Comparison of ENCODE assay signal across 9 mouse cellular contexts in genomic region chr3:142274993-142275392, GRCm38 (mm10).
DNase-seq lines count a peak whose midpoint lies in the region; ATAC-seq and TF ChIP-seq lines count a peak whose summit lies in the region.
"Had no signal": no experiment of that assay in that cellular context is flagged by ENCODE, and none has a peak within 500 bp of the region (broad histone marks: within the 10 kb centered on the region; RNA-seq: fewer than 3 reads in every experiment).

No protein-coding gene starts in this region.

- peak; percentile 72 for ATAC-seq in forebrain, embryonic 13.5 days
- no peak for ATAC-seq in forebrain, embryonic 12.5 days (ENCODE audit: low FRiP score)
- no peak for ATAC-seq in lung, embryonic 14.5 days (ENCODE audit: insufficient read depth)
- peak; percentile 66 for ATAC-seq in common myeloid progenitor, adult 5-6 weeks (replicated peaks; ENCODE audit: low read depth, poor library complexity, severe bottlenecking)
- ATAC-seq in kidney, embryonic 14.5 days (ENCODE audit: low FRiP score, low TSS enrichment), result no peak

- no peak overlapping the region for H3K9ac ChIP-seq in forebrain, embryonic 13.5 days
- H3K9ac ChIP-seq in forebrain, embryonic 12.5 days, result no peak overlapping the region
- H3K9ac ChIP-seq in lung, embryonic 14.5 days, result no peak overlapping the region
- H3K9ac ChIP-seq in kidney, embryonic 14.5 days (ENCODE audit: low read depth, low read length), result no peak overlapping the region

- no peaks in the 10 kb centered on the region for H3K4me1 ChIP-seq in forebrain, embryonic 13.5 days
- H3K4me1 ChIP-seq in forebrain, embryonic 12.5 days, result no peaks in the 10 kb centered on the region
- no peaks in the 10 kb centered on the region for H3K4me1 ChIP-seq in lung, embryonic 14.5 days (ENCODE audit: insufficient read depth)
- H3K4me1 ChIP-seq in kidney, embryonic 14.5 days (ENCODE audit: control insufficient read depth, insufficient read depth, low read length), result no peaks in the 10 kb centered on the region

- no peaks in the 10 kb centered on the region for H3K36me3 ChIP-seq in forebrain, embryonic 13.5 days (ENCODE audit: poor library complexity, severe bottlenecking)
- H3K36me3 ChIP-seq in forebrain, embryonic 12.5 days (replicated peaks), result no peaks in the 10 kb centered on the region
- no peaks in the 10 kb centered on the region for H3K36me3 ChIP-seq in lung, embryonic 14.5 days (ENCODE audit: insufficient read depth)
- no peaks in the 10 kb centered on the region for H3K36me3 ChIP-seq in kidney, embryonic 14.5 days (ENCODE audit: control insufficient read depth, insufficient read depth, low read length)

- WGBS in forebrain, embryonic 13.5 days, result 4% methylated on average over 1 of the region's 1 CpGs
- 2% methylated on average over 1 of the region's 1 CpGs for WGBS in forebrain, embryonic 12.5 days
- 2% methylated on average over 1 of the region's 1 CpGs for WGBS in lung, embryonic 14.5 days
- WGBS in kidney, embryonic 14.5 days, result 4% methylated on average over 1 of the region's 1 CpGs

- H3K9me3 ChIP-seq in forebrain, embryonic 13.5 days (replicated peaks), result no peaks in the 10 kb centered on the region
- no peaks in the 10 kb centered on the region for H3K9me3 ChIP-seq in forebrain, embryonic 12.5 days
- H3K9me3 ChIP-seq in lung, embryonic 14.5 days (ENCODE audit: low read depth, low read length), result no peaks in the 10 kb centered on the region
- H3K9me3 ChIP-seq in kidney, embryonic 14.5 days (ENCODE audit: control insufficient read depth, low read length), result no peaks in the 10 kb centered on the region

- TF ChIP-seq CTCF in lung, embryonic 14.5 days (IDR thresholded peaks at IDR 0.05; ENCODE audit: low read depth), result peak; percentile 68

- no peak overlapping the region for H3K4me3 ChIP-seq in forebrain, embryonic 13.5 days
- H3K4me3 ChIP-seq in forebrain, embryonic 12.5 days (replicated peaks), result no peak overlapping the region
- no peak overlapping the region for H3K4me3 ChIP-seq in lung, embryonic 14.5 days (ENCODE audit: low read depth, low read length)
- no peak overlapping the region for H3K4me3 ChIP-seq in kidney, embryonic 14.5 days (ENCODE audit: low read length)

- DNase-seq in lung, embryonic 14.5 days, result peak; percentile 84
- DNase-seq in lung, postnatal 14 days, result no peak
- peak; percentile 41 for DNase-seq in naive thymus-derived CD4-positive, alpha-beta T cell, adult 2 months (ENCODE audit: low read depth)
- DNase-seq in cerebellum, adult 11 months, result no peak
- DNase-seq: heart, adult 11 months had no signal

- H3K27me3 ChIP-seq in forebrain, embryonic 13.5 days, result no peaks in the 10 kb centered on the region
- no peaks in the 10 kb centered on the region for H3K27me3 ChIP-seq in forebrain, embryonic 12.5 days
- no peaks in the 10 kb centered on the region for H3K27me3 ChIP-seq in lung, embryonic 14.5 days (ENCODE audit: insufficient read depth, low read length)
- H3K27me3 ChIP-seq in kidney, embryonic 14.5 days (ENCODE audit: control insufficient read depth, insufficient read depth, low read length), result no peaks in the 10 kb centered on the region

- no peak overlapping the region for H3K27ac ChIP-seq in forebrain, embryonic 13.5 days
- no peak overlapping the region for H3K27ac ChIP-seq in forebrain, embryonic 12.5 days
- H3K27ac ChIP-seq in lung, embryonic 14.5 days (ENCODE audit: low read depth), result no peak overlapping the region
- H3K27ac ChIP-seq in kidney, embryonic 14.5 days (ENCODE audit: low read depth, low read length), result no peak overlapping the region

- H3K4me2 ChIP-seq in forebrain, embryonic 13.5 days, result no peak overlapping the region
- no peak overlapping the region for H3K4me2 ChIP-seq in forebrain, embryonic 12.5 days
- no peak overlapping the region for H3K4me2 ChIP-seq in lung, embryonic 14.5 days
- H3K4me2 ChIP-seq in kidney, embryonic 14.5 days (replicated peaks; ENCODE audit: low read depth, low read length), result no peak overlapping the region

Comparison
In these comparisons a context has a peak if more than half of its experiments do, and no peak if none do; other contexts are left out.
1. ATAC-seq: peak in forebrain, embryonic 13.5 days (single experiment) and common myeloid progenitor, adult 5-6 weeks (single experiment); none in forebrain, embryonic 12.5 days (single experiment), lung, embryonic 14.5 days (single experiment) and kidney, embryonic 14.5 days (single experiment).
2. DNase-seq: peak in lung, embryonic 14.5 days (single experiment) and naive thymus-derived CD4-positive, alpha-beta T cell, adult 2 months (single experiment); none in lung, postnatal 14 days (single experiment) and cerebellum, adult 11 months (single experiment).